Mouse (Mus musculus) kidney, embryonic 15.5 days (tissue): ENCODE data around the gene Unc119. TPM values are rescaled to one million over a fixed set of nuclear protein-coding genes. Genes with fewer than 3 reads are reported as not detected.

ENCODE experiments used
- ATAC-seq: fragments of 200-750 bp; cut with Nextera tagmentation; replicated peaks from 2 replicates; pipeline ENCODE4 v1.8.0; 2017; ENCODE audit warnings: moderate TSS enrichment; ENCODE audit not compliant: low FRiP score
- H3K27ac ChIP-seq: fragments of 300-500 bp; sonication (generic); 2 replicates; pipeline ENCODE4 v1.5.1; 2015; ENCODE audit warnings: mild to moderate bottlenecking, inconsistent platforms
- H3K27me3 ChIP-seq: fragments of 300-500 bp; sonication (generic); 2 replicates; pipeline ENCODE4 v1.6.1; 2015; ENCODE audit warnings: inconsistent platforms
- H3K36me3 ChIP-seq: fragments of 300-500 bp; sonication (generic); 2 replicates; pipeline ENCODE4 v1.6.1; 2015; ENCODE audit warnings: inconsistent platforms
- H3K4me1 ChIP-seq: fragments of 300-500 bp; sonication (generic); 2 replicates; pipeline ENCODE4 v1.6.1; 2015; ENCODE audit warnings: inconsistent platforms
- H3K4me2 ChIP-seq: fragments of 300-500 bp; sonication (generic); 2 replicates; pipeline ENCODE4 v1.6.1; 2015; ENCODE audit warnings: moderate library complexity, mild to moderate bottlenecking, inconsistent platforms
- H3K4me3 ChIP-seq: fragments of 300-500 bp; sonication (generic); replicated peaks from 2 replicates; pipeline ENCODE4 v1.5.1; 2015; ENCODE audit warnings: mild to moderate bottlenecking, inconsistent platforms
- H3K9ac ChIP-seq: fragments of 300-500 bp; sonication (generic); 2 replicates; pipeline ENCODE4 v1.6.1; 2015; ENCODE audit warnings: mild to moderate bottlenecking, inconsistent platforms
- H3K9me3 ChIP-seq: fragments of 300-500 bp; sonication (generic); replicated peaks from 2 replicates; pipeline ENCODE4 v1.6.1; 2016; ENCODE audit warnings: inconsistent platforms
- WGBS: fragments of 180-500 bp; shearing (Covaris S2); methylation state at CpG from one replicate; pipeline ENCODE4 v1.1.7; 2015; ENCODE audit warnings: mixed read lengths; 5-methylcytosine and 5-hydroxymethylcytosine counted together
- polyA plus RNA-seq: library from polyadenylated mRNA; unstranded; fragments of >200 nt; fragmentation: Nextera tagmentation; extraction: Ambion mirVana; gene quantifications from 2 replicates; pipeline ENCODE4 v1.2.1, GENCODE M21; 2015

Unc119 gene
- 40.2 and 44.9 TPM in 2 replicates for polyA plus RNA-seq

- peaks cover 38% of the 10 kb centered on the region for H3K4me1 ChIP-seq
- peak within 1 kb of the TSS; percentile 88 for H3K27ac ChIP-seq
- peak within 1 kb of the TSS; percentile 96 for H3K4me2 ChIP-seq
- H3K9me3 ChIP-seq, result no peaks in the 10 kb centered on the region
- peak; percentile 84 for ATAC-seq
- no peaks in the 10 kb centered on the region for H3K27me3 ChIP-seq
- H3K4me3 ChIP-seq, result peak within 1 kb of the TSS; percentile 96
- peaks cover 33% of the 10 kb centered on the region for H3K36me3 ChIP-seq
- peak within 1 kb of the TSS; percentile 88 for H3K9ac ChIP-seq
- WGBS, result under 1% methylated on average over 60 of the region's 66 CpGs
Observed at GRCm38 (mm10) chr11:78343381-78344327, at the start of gene Unc119. Gene Unc119, plus strand, starts transcription at chr11:78343482.

DNA sequence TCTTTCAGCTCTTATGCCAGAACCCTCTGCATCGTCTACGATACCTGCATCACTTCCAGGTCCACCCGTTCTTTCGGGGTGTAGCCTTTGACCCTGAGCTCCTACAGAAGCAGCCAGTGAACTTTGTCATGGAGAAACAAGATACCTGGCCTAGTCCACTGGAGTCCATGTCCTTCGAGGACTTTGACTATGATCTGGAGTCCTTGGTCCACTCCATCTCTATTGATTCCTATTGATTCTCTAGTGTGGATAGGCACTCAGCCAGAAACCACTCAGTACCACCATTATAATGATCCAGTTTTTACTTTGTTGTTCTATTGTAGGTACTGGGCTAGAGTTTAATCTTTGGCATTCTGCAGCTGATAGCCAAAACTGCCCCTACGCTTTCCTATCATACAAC lies 48.7 kb upstream of the Unc119 start:
- Histone ChIP-seq H3K9ac (no peak overlapping the region), H3K27ac (no peak overlapping the region), H3K36me3 (peaks cover 42% of the 10 kb centered on the region), H3K4me2 (no peak overlapping the region), H3K4me3 (no peak overlapping the region), H3K27me3 (no peaks in the 10 kb centered on the region), H3K4me1 (no peaks in the 10 kb centered on the region), H3K9me3 (no peaks in the 10 kb centered on the region)
- 94% methylated on average over 6 of the region's 6 CpGs for WGBS
- ATAC-seq, result no peak

DNA sequence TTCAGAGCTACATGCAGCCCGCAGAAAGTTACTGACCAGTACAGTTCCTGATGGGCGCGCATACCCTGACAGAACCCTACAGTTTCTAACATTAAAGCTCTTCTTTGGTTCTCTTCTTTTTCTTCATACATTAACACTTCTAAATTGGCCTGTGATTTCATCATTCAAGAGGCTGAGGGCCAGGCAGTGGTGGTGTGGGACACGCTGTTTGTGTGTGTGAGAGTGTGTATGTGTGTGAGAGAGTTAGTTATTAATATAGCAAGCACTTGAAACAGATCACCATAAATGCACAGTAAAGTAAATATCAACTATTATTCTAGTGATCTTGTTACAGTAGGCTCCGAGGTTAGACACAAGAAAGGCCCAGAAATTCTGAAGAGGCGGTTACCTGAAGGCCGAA lies 42.4 kb upstream of the Unc119 start:
- H3K4me2 ChIP-seq, result peak overlapping the region; percentile 76
- ATAC-seq, result no peak; the same call in 1 of the 2 replicates
- H3K27me3 ChIP-seq, result no peaks in the 10 kb centered on the region
- peaks cover 15% of the 10 kb centered on the region for H3K4me1 ChIP-seq
- H3K9me3 ChIP-seq, result no peaks in the 10 kb centered on the region
- 59% methylated on average over 7 of the region's 7 CpGs for whole genome bisulfite sequencing
- H3K27ac ChIP-seq, result peak overlapping the region; percentile 81
- H3K36me3 ChIP-seq, result peaks cover 26% of the 10 kb centered on the region
- H3K4me3 ChIP-seq, result peak overlapping the region; percentile 84
- peak overlapping the region; percentile 25; the same call in 1 of the 2 replicates for H3K9ac ChIP-seq

GRCm38 (mm10) chr11:78301357-78302084 lies 41.8 kb upstream of the Unc119 start, which contains the start of gene Spag5:
Gene Spag5, plus strand, starts transcription at chr11:78301529.
- 0% methylated on average over 49 of the region's 49 CpGs for WGBS
- ATAC-seq, result peak; percentile 100

GRCm38 (mm10) chr11:78305272-78305671 lies 38.0 kb upstream of the Unc119 start:
- peaks cover 64% of the 10 kb centered on the region for H3K36me3 ChIP-seq
- H3K9ac ChIP-seq, result no peak overlapping the region
- H3K9me3 ChIP-seq, result no peaks in the 10 kb centered on the region
- no peak overlapping the region for H3K4me3 ChIP-seq
- peaks cover 19% of the 10 kb centered on the region for H3K4me1 ChIP-seq
- ATAC-seq, result no peak
- WGBS, result 93% methylated on average over 4 of the region's 4 CpGs
- H3K27ac ChIP-seq, result no peak overlapping the region
- H3K27me3 ChIP-seq, result no peaks in the 10 kb centered on the region
- H3K4me2 ChIP-seq, result no peak overlapping the region

More at GRCm38 (mm10) chr11:78301357-78302084, 41.8 kb upstream of the Unc119 start, which contains the start of gene Spag5:
- Histone ChIP-seq H3K36me3 (peaks cover 31% of the 10 kb centered on the region), H3K4me1 (peaks cover 15% of the 10 kb centered on the region), H3K4me3 (peak within 1 kb of the TSS; percentile 84), H3K4me2 (peak within 1 kb of the TSS; percentile 76), H3K9me3 (no peaks in the 10 kb centered on the region), H3K27ac (peak within 1 kb of the TSS; percentile 81), H3K9ac (peak within 1 kb of the TSS; percentile 82), H3K27me3 (no peaks in the 10 kb centered on the region)

DNA sequence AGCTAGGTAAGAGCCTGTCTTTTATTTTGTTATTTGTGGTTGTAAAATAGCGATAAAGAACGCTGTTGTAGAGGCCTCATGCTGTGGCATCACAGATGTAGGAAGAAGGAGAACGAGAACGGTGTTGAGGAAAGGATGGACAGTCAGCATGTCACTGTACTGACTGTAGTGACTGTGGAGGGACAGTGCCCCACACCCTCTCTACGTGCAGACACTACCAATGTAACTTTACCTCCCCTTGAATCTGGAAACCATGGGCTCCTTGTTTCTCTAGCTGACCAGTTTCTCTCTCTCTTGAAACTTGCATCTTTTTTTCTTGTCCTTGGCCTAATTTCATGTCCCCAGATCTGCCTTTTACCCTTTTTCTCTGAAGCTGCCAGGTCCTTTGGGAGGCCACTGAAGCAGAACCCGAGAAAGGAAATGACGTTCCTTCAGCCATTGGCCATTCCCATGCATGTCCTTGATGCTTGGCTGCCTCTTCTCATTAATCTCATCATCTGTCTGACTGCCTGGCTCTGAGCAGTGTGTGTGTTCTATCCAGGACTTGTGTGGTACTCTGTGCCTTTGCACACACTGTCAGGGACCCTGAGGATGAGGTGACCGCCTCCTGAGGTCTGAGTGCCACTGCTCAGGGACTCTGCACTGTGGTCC lies 32.3 kb upstream of the Unc119 start:
- Histone ChIP-seq H3K9ac (no peak overlapping the region), H3K36me3 (peaks cover 91% of the 10 kb centered on the region), H3K27me3 (no peaks in the 10 kb centered on the region), H3K4me3 (no peak overlapping the region), H3K4me1 (peaks cover 4% of the 10 kb centered on the region; the same call in 1 of the 2 replicates), H3K27ac (no peak overlapping the region), H3K4me2 (no peak overlapping the region), H3K9me3 (no peaks in the 10 kb centered on the region)
- no peak for ATAC-seq
- WGBS, result 85% methylated on average over 8 of the region's 8 CpGs

GRCm38 (mm10) chr11:78313662-78314061 lies 29.6 kb upstream of the Unc119 start:
- Histone ChIP-seq H3K27me3 (no peaks in the 10 kb centered on the region), H3K27ac (no peak overlapping the region), H3K4me3 (no peak overlapping the region), H3K4me1 (no peaks in the 10 kb centered on the region), H3K36me3 (peaks cover 95% of the 10 kb centered on the region), H3K9ac (no peak overlapping the region), H3K9me3 (no peaks in the 10 kb centered on the region), H3K4me2 (no peak overlapping the region)
- 93% methylated on average over 2 of the region's 2 CpGs for WGBS
- ATAC-seq, result no peak

- Histone ChIP-seq H3K9me3 (no peaks in the 10 kb centered on the region), H3K27ac (no peak overlapping the region), H3K36me3 (peaks cover 87% of the 10 kb centered on the region), H3K9ac (no peak overlapping the region), H3K27me3 (no peaks in the 10 kb centered on the region), H3K4me2 (no peak overlapping the region), H3K4me1 (peaks cover 16% of the 10 kb centered on the region), H3K4me3 (no peak overlapping the region)
- WGBS, result 93% methylated on average over 2 of the region's 2 CpGs
- ATAC-seq, result no peak
Observed at GRCm38 (mm10) chr11:78318411-78318810, 24.9 kb upstream of the Unc119 start.

GRCm38 (mm10) chr11:78322076-78322831 lies 21.0 kb upstream of the Unc119 start:
- H3K9me3 ChIP-seq, result no peaks in the 10 kb centered on the region
- no peak overlapping the region for H3K4me3 ChIP-seq
- H3K27ac ChIP-seq, result peak overlapping the region; percentile 69
- no peaks in the 10 kb centered on the region for H3K27me3 ChIP-seq
- ATAC-seq, result no peak; the same call in 1 of the 2 replicates
- no peak overlapping the region; the same call in 1 of the 2 replicates for H3K9ac ChIP-seq
- peak overlapping the region; percentile 47 for H3K4me2 ChIP-seq
- 65% methylated on average over 2 of the region's 2 CpGs for WGBS
- H3K4me1 ChIP-seq, result peaks cover 18% of the 10 kb centered on the region
- peaks cover 50% of the 10 kb centered on the region for H3K36me3 ChIP-seq

GRCm38 (mm10) chr11:78322860-78323259 lies 20.4 kb upstream of the Unc119 start, which contains the start of gene Aldoc:
Gene Aldoc, plus strand, starts transcription at chr11:78322968.
- 4% methylated on average over 15 of the region's 15 CpGs for WGBS

More at GRCm38 (mm10) chr11:78322860-78323259, 20.4 kb upstream of the Unc119 start, which contains the start of gene Aldoc:
- Histone ChIP-seq H3K4me1 (peaks cover 18% of the 10 kb centered on the region), H3K27ac (peak within 1 kb of the TSS; percentile 69), H3K27me3 (no peaks in the 10 kb centered on the region), H3K9me3 (no peaks in the 10 kb centered on the region), H3K9ac (peak within 1 kb of the TSS; percentile 3; the same call in 1 of the 2 replicates), H3K36me3 (peaks cover 44% of the 10 kb centered on the region), H3K4me2 (peak within 1 kb of the TSS; percentile 47), H3K4me3 (peak within 1 kb of the TSS; percentile 22)
- ATAC-seq, result peak; percentile 95
